Mouse (Mus musculus): ENCODE results near the gene 1700001O22Rik.
A peak's percentile ranks its signal among the peaks of the same experiment; 100 is the strongest.

Gene 1700001O22Rik

DNA sequence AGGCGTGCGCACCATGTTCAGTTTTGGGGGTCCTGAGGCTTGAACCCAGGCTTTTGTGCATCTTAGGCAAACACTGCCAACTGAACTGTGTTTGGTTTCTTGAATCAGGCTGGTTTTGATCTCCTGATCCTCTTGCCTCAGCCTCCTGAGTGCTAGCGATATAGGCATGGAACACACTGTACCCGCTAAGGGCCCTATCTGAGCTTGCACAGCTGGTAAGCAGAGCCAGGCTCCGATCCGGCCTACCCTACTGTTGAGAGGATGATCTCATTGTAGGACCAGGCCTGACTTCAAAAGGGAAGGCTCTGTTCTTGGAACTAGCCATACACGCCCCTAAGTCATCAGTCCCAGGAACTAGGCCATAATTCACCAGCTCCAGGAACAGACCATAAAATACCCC lies 7.1 kb upstream of the 1700001O22Rik start:
- no peak for DNase-seq

DNA sequence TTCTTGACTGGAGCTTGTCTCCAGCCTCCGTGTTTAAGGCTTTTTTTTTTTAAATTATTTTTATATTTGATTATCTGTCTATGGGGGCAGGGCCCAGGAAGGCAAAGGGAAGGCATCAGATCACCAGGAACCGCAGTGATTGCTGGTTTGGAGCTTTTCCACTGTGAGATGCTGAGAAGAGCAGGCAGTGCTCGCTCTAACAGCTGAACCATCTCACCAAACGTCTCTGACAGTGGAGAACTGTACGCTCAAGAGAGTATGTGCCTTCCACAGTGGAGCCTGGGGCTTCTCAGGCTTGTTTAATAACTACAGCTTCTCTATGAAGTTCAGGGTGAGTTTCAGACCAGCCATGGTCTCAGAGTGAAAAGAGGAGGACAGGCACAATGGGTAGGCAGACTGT lies 6.0 kb upstream of the 1700001O22Rik start:
- DNase-seq = no peak

DNA sequence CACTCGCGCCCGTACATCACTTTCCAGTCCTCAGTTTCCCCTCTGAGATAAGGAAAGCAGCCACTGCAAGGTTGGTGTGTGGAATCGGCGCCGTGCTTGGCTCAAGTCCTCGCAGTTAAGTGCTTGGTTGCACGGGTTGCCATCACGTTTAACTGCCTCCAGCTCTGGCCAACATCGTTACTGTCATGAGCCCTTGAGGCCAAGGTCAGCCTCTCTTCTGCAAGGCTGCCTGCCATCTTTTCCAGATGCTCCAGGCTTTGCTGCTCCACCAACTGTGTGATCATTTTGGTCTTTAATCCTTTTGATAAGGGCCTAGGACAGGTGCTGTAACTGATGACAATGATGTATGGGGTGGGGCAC lies 4.8 kb upstream of the 1700001O22Rik start:
- DNase-seq = no peak

DNA sequence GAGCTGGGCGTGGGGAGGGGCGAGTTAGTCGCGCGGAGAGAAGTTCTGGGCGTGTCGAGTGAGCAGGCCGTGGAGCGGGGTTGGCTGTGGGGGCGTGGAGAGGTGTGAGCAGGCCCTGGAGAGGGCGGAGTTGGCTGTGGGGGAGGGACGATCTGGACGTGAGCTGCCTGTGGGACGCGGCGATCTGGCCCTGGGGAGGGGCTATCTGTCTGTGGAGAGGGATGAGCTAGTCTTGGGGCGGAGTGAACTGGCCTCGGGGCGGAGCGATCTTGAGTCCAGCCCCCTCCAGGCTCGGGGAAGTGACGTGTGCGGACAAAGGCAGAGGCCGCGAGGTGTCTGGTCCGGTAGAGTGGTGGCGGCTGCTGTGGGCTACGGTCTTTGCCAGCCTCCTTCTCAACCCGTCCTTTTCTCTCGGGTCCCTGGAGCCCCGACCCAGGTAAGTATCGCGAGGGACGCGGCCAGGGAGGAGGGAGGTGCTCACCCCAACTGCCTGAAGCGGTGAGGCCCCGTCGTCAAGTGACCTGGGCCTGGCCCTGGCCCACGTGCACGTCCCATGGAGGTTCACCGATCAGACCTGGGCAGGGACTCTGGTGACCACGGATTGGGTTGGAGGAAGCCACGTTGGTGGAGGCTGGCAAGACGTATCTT lies 4.3 kb upstream of the 1700001O22Rik start, which contains the start of gene Ntmt1:
Gene Ntmt1, plus strand, starts transcription at position 179 of the 648 bp plus-strand sequence.
- DNase-seq = peak; percentile 99

DNA sequence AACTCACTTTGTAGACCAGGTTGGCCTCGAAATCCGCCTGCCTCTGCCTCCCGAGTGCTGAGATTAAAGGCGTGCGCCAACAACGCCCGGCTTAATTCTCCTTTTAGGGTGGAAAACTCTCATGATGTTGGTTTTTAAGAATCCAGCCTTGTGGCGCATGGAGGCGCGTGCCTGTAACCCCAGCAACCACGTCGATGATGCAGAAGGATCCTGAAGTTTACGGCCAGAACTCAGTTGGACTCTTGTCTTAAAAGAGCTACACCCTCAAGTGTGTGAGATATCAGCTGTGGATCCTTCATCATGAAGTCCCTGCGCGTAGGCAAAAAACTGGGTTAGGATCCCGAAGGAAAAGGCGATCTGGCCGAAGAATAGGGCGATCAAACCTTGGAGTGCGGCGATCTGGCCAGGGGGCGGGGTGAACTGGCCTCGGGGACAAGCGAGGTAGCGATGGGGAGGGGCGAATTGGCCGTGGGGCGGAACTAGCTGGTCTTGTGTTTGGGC lies 3.7 kb upstream of the 1700001O22Rik start:
- DNase-seq = no peak

DNA sequence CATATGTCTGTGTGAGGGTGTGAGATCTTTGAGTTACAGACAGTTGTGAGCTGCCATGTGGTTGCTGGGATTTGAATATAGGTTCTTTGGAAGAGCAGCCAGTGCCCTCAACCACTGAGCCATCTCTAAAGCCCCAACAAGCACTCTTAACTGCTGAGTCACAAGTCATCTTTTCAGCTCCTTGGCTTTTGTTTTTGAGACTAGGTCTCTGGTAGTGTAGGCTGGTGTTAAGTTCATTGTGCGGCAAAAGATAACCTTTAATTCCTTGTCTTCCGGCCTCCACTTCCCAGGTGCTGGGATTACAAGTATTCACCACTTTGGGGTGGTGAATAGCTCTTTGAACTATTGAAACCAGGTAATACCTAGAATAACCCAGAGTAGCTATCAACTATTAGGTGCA lies 2.5 kb upstream of the 1700001O22Rik start:
- no peak for DNase-seq

DNA sequence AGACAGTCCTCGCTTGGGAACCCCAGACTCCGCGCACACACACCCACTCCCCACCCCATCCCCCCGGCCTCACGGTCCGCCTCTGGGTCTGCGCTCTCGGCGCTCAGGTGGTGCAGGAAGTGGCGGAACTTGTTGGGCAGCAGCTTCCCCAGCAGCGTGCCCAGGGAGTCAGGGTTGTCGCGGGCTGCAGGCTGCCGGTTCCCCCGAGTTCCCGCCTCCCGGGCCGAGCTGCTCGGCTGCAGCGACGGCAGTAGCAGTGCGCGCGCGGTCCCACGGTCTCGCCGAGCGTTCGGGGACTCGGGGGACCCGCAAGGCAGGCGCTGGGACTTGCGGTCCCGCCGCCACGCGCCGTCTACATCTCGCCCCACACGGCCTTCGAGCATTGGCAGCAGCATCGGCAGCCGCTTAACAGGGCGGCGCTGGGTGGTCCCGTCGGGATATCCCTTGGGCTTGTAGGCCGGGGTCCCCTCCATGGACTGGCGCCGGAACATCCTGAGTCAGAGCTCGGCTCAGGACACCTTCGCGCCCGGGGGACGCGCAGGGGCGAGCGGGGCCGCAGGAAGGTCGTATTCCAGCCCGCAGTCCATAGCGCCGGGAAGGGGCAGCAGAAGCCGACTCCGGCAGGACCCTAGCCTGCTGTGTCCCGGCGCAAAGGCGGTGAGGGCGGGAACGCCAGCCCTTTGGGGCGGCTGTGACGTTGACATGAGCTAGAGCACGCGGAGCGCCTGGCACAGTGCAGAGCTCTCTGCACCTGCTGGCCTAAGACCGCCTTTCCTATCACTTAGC lies 2.2 kb downstream of the 1700001O22Rik start:
- DNase-seq = no peak

DNA sequence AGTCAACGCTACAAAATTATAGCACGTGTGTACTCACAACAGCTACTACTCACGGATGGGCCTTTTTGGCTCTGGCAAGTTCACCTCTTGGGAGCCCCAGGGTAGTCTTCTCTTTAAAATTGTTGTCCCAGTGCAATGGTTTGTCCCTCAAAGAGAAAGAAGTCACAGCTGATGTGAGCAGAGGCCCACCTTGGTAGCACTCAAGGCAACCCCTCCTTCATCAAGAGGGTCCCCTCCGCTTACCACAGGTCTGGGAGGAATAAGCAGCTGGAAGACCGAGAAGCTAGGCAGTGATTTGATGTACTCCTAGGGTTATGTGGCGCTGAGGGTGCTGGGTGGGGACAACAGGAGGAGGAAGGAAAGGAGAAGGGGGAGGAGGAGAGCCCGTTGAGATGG lies 2.8 kb downstream of the 1700001O22Rik start:
- no peak for DNase-seq

DNA sequence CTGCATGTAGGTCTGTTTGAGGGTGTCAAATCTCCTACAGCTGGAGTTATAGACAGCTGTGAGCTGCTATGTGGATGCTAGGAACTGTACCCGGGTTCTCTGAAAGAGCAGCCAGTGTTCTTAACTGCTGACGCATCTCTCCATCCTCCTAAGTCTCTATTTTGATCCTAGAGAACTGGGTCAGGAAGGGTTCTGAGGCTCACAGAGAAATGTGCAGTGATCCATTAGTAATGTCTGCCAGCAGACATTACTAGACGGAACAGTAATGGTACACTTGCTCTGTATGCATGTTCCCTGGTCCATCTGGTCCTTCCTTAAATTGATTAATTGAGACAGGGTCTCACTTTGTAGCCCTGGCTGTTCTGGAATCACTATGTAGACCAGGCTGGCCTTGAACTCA lies 4.0 kb downstream of the 1700001O22Rik start:
- no peak for DNase-seq

DNA sequence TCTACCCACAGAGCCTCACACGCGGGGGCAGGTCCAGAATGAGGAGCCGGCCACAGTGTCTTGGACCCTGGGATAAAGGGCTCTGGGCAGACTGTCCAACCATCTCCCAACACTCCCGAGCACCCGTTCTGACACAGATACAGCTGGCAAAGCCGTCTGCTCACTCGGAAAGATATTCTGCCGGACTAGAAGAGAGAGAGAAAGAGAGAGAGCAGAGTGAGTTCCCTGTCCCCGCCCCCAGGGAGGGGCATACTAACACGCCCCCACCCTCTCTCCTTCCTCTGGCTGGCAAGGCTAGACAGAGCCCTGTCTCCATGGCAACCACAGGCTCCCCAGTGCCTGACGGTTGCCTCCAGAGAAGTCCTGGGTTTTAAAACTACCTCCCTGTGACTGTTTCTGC lies 7.1 kb downstream of the 1700001O22Rik start:
- DNase-seq = peak; percentile 95

DNA sequence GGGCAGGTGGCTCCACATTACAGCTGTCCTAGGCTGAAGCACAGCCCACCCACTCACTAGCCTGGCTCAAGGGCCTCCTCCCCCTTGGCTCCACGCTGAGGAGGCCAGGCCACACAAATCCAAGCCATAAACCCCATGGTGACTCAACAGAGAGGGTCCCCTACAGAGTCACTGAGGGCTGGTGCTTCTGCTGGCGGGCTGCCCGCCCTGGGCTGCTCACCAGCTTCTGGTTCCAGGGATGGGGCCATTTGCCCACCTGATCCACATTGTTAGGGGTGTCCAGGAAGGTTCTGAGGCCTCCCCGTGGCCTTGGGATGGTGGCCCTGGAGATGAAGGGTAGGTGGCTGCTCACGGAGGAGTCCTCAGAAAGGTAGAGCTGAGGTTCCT lies 7.6 kb downstream of the 1700001O22Rik start:
- no peak for DNase-seq

DNA sequence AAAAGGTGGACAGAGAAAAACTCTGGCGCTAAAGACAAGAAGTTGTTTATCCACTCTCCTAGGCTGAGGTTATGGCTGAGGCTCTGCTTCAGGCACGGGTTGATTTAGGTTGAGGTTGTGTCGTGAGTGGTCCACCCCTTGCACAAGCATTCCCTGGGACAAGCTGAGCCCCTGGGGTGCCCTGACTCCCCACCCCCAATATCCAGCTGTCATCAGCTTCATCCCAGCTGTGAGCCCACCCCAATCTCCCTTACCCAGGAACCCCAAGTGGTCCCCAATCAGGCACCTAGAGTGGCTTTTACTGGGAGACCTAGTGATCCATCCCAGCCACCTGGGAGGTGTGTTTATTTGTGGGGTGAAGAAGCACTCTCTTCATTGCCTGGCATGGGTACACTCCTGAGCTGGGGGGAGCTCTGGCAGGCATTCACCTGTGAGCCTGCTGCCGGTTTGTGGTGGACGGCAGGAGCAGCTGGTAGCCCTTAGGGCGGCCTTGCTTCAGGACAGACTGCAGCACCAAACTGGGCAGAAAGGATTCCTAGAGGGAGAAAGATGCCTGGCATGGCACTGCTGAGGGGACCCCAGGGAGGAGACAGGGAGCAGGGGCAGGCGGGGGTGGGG lies 8.1 kb downstream of the 1700001O22Rik start:
- DNase-seq = no peak

DNA sequence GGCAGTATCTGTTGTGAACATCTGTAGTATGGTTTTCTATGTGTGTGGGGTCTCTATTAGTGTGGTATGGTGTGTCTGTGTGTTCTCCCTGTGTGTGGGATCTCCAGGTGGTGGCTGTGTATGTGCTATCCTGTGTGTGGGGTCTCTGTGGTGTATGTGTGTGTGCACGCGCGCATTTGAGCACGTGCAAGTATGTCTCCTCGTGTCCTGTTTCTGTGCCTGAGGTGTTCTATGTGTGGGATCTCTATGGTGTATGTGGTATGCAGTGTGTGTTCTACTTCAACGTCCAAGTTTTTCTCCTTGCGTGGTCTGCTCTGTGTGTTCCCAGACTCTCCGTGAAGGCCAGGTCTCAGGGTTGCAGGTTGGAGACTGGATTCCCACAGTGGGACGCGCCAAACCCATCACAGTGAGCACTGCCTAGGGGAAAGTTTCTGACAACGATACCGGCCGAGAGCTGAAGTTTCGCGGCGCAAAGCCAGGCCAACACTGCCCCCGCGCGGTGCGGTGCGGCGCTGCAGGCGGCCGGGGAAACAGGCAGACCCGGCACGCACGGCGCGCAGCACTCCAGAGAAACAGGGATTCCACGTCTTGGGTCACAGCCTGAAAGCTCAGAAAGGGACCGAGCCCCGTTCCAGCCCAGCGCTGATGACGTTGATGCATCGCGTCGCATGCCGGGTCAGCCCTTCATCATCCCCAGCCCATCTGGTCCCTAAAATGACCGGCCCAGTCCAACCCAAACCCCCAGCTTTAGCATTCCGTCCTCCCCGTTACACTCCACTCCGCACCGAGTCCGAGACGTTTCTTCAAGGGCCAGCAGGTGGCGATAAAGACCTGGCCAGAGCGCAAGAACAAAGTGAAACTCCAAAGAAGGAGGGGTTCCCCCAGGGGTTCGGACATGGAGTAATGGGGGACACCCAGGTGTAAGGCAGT lies 9.0 kb downstream of the 1700001O22Rik start:
- DNase-seq = peak; percentile 94

DNA sequence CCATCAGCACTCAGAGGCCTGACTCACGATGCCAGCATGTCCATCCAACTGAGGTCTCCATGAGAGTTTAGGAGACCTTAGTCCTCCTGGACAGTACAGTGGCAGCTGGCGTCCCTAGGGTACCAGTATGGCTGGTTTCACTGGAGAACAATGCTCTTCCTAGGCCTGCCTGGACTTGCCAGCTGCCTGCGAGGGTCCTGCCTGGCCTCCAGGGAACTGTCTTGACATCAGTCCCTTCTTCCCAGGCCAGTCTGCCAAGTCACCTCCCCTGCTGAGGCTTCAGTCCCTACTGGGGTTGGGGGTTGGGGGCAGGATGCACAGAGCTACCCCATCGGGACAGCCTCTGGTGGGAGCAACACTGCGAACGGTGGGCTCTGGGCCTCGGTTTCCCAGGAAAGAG lies 11.4 kb downstream of the 1700001O22Rik start:
- DNase-seq = no peak

DNA sequence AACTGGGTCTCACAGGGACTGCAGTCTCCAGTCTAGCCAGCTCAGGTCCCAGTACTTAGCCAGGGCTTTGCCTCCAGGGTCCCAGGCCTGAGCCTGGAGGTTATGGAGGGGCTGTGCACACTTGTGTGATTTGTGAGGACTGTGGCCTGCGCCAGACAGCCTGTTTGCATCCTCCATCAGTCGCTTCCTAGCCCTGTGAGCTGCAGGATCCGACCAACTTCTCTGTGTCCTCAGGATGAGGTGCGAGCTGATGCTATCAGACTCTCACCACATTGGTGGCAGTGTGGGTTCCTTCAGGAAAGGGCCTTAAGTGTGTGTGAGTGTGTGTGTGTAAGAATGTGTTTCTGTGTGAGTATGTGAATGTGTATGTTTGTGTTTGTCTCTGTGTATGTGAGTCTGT lies 16.0 kb downstream of the 1700001O22Rik start:
- no peak for DNase-seq

DNA sequence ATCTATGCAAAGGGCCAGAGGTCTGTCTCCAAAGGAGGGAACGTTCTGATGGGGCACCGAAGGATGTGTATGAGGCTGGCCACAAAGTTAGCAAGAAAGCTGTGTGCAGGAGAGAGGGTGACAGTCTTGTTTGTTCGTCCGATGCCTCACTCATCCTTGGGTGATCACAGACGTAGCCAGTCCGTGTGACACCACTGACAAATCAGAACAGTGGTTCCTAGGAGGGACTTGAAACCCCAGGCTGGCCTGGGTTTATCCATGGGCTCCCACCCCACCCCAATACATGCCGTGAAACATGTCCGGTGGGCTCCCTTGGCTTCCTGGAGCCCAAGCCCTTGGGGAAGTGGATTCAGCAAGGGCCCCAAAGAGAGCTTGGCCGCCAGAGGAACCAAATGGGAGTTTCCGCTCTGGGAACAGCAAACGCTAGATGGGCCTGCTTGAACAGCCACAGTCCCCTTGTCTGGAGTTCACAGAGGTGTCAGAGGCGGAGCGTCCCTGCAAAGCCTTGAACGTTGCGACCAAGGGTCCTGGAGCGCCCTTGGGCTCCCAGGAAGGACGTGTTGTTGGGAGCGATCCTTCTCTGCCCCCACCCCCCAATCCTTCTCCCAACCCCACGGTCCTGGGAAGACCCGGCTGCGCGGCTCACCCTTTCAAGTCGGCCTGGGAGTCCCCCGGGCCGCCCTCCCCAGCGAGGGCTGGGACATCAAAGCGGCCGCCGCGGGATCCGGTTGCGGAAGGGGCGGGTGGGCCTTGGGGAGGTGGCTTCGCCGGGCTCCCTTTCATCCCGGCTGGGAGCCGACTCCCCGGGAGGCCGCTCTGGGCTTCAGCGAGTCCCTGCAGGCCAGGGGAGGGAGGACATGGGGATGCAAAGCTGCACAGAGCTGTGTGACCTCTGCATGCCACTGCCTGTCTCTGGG lies 19.1 kb downstream of the 1700001O22Rik start:
- no peak for DNase-seq

DNA sequence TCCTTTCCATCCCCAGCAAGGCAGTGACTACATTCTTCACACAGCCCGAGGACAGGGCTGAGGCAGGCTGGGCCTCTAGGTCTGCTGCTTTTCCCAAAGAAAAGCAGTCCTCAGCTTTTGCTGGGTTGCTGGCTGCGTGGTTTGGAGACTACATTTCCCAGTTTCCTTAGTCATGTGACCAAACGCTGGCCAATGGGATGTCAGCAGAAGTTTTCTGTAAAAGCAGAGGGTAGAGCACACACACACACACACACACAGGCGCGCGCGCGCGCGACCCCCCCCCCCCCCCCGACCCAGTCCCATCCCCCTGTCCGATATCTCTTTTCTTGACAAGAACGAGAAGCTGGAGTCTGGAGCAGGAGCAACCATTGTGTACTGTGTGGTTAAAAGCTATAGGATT lies 20.1 kb downstream of the 1700001O22Rik start:
- DNase-seq = peak; percentile 81

DNA sequence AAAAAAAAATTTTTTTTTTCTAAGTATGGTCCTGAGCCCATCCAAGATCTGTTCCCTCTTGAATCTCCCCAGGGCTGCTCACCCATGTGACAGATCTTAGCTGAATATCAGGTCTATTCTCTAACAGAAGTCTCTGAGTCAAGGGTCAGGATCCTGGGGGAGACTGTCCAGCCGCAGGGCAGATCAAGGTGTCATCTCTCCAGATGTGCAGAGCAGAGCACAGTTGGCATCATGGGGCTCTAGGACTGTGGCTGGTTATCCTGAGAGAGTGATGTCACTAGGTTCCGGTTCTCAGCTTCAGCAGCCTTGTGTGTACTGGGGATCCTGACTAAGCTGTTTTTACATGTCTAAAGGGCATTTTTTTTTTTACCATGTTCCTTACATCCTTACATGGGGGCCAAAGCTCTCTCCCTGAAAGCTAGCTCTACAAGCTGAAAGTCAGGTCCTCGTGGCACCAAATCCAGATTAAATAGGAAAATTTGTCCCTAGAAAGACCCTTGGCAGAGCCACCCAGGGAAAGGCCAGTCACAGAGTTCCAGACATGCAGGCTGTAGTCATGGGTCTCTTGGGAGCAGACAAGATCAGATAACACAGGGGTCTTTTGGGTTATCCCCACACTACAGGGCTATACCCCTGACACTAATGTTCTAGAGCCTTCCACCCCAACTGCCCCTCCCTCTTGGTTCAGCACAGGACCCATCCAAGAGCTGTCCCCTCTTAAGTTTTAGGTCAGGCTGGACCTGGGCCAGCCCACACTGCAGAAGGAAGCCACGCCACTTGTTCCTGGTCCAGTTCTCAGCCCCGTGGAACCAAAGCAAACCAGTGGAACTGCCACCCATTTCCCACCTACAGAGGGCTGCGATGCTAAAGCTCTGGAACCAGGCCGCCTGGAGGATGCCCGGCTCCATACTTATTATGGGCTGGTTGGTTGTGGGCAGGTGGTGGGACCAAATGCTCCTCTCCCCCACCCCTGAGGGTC lies 20.9 kb downstream of the 1700001O22Rik start:
- DNase-seq = no peak

DNA sequence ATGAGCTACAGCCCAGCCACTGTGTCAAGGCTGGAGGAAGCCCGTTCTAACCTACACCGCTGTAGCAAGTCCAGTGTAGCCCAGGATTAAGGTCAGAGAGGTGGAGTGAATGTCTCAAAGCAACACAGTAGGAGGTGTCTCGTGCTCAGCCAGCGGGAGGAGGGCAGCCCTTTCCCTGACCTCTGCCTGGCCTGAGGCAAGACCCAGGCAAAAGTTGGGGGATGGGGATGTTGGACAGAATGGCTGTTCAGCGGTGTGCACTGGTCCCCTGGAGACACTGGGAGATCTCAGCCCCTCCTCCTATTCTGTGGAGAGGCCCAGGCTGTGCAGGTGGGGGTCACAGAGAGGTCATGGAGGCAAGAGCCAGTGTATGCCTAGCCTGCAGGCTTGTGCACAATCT lies 24.2 kb downstream of the 1700001O22Rik start:
- DNase-seq = no peak

DNA sequence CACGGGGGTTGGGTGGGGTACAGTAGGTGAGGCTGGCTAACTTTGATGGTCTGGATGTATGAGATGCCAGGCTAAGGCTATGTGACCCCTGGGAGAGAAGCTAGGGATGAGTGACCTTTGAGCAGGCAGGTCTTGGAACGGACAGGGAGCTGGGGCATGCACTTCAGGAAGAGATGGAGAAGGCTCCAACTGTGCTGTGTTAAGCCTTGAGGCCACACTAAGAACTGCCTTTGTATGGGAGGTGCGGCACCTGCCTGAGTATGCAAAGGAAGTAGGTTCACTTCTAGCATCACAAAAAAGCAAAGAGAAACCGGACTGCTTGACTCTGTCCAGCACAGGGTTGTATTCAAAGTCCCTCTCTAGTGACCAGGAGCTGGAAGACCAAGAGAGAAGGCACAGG lies 25.2 kb downstream of the 1700001O22Rik start:
- no peak for DNase-seq

All from right cerebral cortex, adult 18-20 months (tissue).